Mouse (Mus musculus) frontal cortex, adult (tissue): ENCODE measurements around the gene Mybpc1.
"Not testable (repeated sequence)": the region's sequence is repeated elsewhere in the genome, so short reads cannot be mapped to it uniquely, and the experiment has no call there.

Experiments
- ATAC-seq: cut with Nextera tagmentation; 2 replicates; pipeline ENCODE4 v1.9.2; 2017; ENCODE audit warnings: mild to moderate bottlenecking, moderate library complexity, mixed read lengths; ENCODE audit not compliant: low TSS enrichment

Mybpc1 gene

GRCm38 (mm10) chr10:88550225-88550624 lies 54.7 kb downstream of the Mybpc1 start:
- ATAC-seq = no peak

GRCm38 (mm10) chr10:88547635-88548034 lies 57.3 kb downstream of the Mybpc1 start:
- no peak for ATAC-seq

GRCm38 (mm10) chr10:88530631-88531030 lies 74.3 kb downstream of the Mybpc1 start:
- ATAC-seq = no peak

GRCm38 (mm10) chr10:88524016-88524415 lies 80.9 kb downstream of the Mybpc1 start:
- ATAC-seq = peak; percentile 57; the same call in 1 of the 2 replicates

GRCm38 (mm10) chr10:88523212-88523611 lies 81.7 kb downstream of the Mybpc1 start:
- no peak for ATAC-seq

- no peak for ATAC-seq
Measured at GRCm38 (mm10) chr10:88522795-88523194, 82.2 kb downstream of the Mybpc1 start.

GRCm38 (mm10) chr10:88515049-88515448 lies 89.9 kb downstream of the Mybpc1 start:
- not testable (repeated sequence) for ATAC-seq

- ATAC-seq = peak; percentile 69
Measured at GRCm38 (mm10) chr10:88514495-88514894, 90.5 kb downstream of the Mybpc1 start.

GRCm38 (mm10) chr10:88513574-88514135 lies 91.3 kb downstream of the Mybpc1 start:
- ATAC-seq = no peak

GRCm38 (mm10) chr10:88511355-88511754 lies 93.6 kb downstream of the Mybpc1 start:
- no peak for ATAC-seq

GRCm38 (mm10) chr10:88510503-88511271 lies 94.3 kb downstream of the Mybpc1 start:
- ATAC-seq = no peak

- ATAC-seq = no peak
Measured at GRCm38 (mm10) chr10:88507691-88508143, 97.2 kb downstream of the Mybpc1 start.

GRCm38 (mm10) chr10:88505256-88505655 lies 99.7 kb downstream of the Mybpc1 start:
- no peak for ATAC-seq

- ATAC-seq = no peak
Measured at GRCm38 (mm10) chr10:88504481-88504880, 100.5 kb downstream of the Mybpc1 start.

- peak; percentile 77 for ATAC-seq
Measured at GRCm38 (mm10) chr10:88503421-88504314, 101.3 kb downstream of the Mybpc1 start, which contains the start of gene Chpt1. Gene Chpt1 (minus strand): TSS chr10:88504073.

GRCm38 (mm10) chr10:88502919-88503318 lies 102.0 kb downstream of the Mybpc1 start:
- ATAC-seq = no peak

GRCm38 (mm10) chr10:88501886-88502765 lies 102.8 kb downstream of the Mybpc1 start:
- 0 out of 2 replicates have a peak, but pooled peaks have one; percentile 11 for ATAC-seq

- no peak for ATAC-seq
Measured at GRCm38 (mm10) chr10:88501370-88501769, 103.6 kb downstream of the Mybpc1 start.

- ATAC-seq = no peak
Measured at GRCm38 (mm10) chr10:88499993-88500392, 105.0 kb downstream of the Mybpc1 start.

- peak; percentile 88 for ATAC-seq
Measured at GRCm38 (mm10) chr10:88496864-88497564, 107.9 kb downstream of the Mybpc1 start.
